Mouse (Mus musculus) limb, embryonic 15.5 days (tissue): ENCODE data around the gene Olfr1262. TPM values are rescaled to one million over a fixed set of nuclear protein-coding genes. Genes with fewer than 3 reads are reported as not detected.

Experiments used
- ATAC-seq: fragments of 200-750 bp; cut with Nextera tagmentation; 2 replicates; pipeline ENCODE4 v1.8.0; 2017; ENCODE audit warnings: low read depth, moderate TSS enrichment; ENCODE audit not compliant: insufficient number of reproducible peaks, low FRiP score, low TSS enrichment
- H3K27ac ChIP-seq: fragments of 300-500 bp; sonication (generic); 2 replicates; pipeline ENCODE4 v1.5.1; 2015; ENCODE audit warnings: moderate library complexity, mild to moderate bottlenecking, inconsistent platforms
- H3K27me3 ChIP-seq: fragments of 300-500 bp; sonication (generic); 2 replicates; pipeline ENCODE4 v1.6.1; 2015; ENCODE audit warnings: inconsistent platforms
- H3K36me3 ChIP-seq: fragments of 300-500 bp; sonication (generic); 2 replicates; pipeline ENCODE4 v1.6.1; 2015; ENCODE audit warnings: inconsistent platforms
- H3K4me1 ChIP-seq: fragments of 300-500 bp; sonication (generic); 2 replicates; pipeline ENCODE4 v1.6.1; 2015; ENCODE audit warnings: inconsistent platforms
- H3K4me2 ChIP-seq: fragments of 300-500 bp; sonication (generic); 2 replicates; pipeline ENCODE4 v1.6.1; 2015; ENCODE audit warnings: mild to moderate bottlenecking, inconsistent platforms
- H3K4me3 ChIP-seq: fragments of 300-500 bp; sonication (generic); 2 replicates; pipeline ENCODE4 v1.5.1; 2015; ENCODE audit warnings: mild to moderate bottlenecking, inconsistent platforms
- H3K9ac ChIP-seq: fragments of 300-500 bp; sonication (generic); 2 replicates; pipeline ENCODE4 v1.6.1; 2015; ENCODE audit warnings: inconsistent platforms
- H3K9me3 ChIP-seq: fragments of 300-500 bp; sonication (generic); 2 replicates; pipeline ENCODE4 v1.6.1; 2016; ENCODE audit warnings: inconsistent platforms
- WGBS: fragments of 180-500 bp; shearing (Covaris S2); methylation state at CpG from one replicate; pipeline ENCODE4 v1.1.7; 2015; 5-methylcytosine and 5-hydroxymethylcytosine counted together
- polyA plus RNA-seq: library from polyadenylated mRNA; unstranded; fragments of >200 nt; fragmentation: Nextera tagmentation; extraction: Ambion mirVana; gene quantifications from 2 replicates; pipeline ENCODE4 v1.2.1, GENCODE M21; 2015

Gene Olfr1262
- polyA plus RNA-seq = not detected in 2 replicates

- no peaks in the 10 kb centered on the region for H3K4me1 ChIP-seq
These were observed at the start of gene Olfr1262 for GRCm38 (mm10) chr2:89999845-90000244. TSS of gene Olfr1262 (plus strand) at chr2:90000145.

GRCm38 (mm10) chr2:89974184-89974583, 25.8 kb upstream of the Olfr1262 start, which contains the start of gene Olfr1260:
TSS of gene Olfr1260 (plus strand) at chr2:89974340.
- Histone ChIP-seq H3K4me2 (no peak within 1 kb of the TSS), H3K36me3 (no peaks in the 10 kb centered on the region), H3K27me3 (no peaks in the 10 kb centered on the region), H3K9ac (no peak within 1 kb of the TSS), H3K4me3 (no peak within 1 kb of the TSS), H3K4me1 (no peaks in the 10 kb centered on the region), H3K9me3 (no peaks in the 10 kb centered on the region), H3K27ac (no peak within 1 kb of the TSS)
- no peak for ATAC-seq
- 31% methylated on average over 2 of the region's 2 CpGs for WGBS

More at GRCm38 (mm10) chr2:89999845-90000244, at the start of gene Olfr1262:
- no peak within 1 kb of the TSS for H3K27ac ChIP-seq
- no peaks in the 10 kb centered on the region for H3K36me3 ChIP-seq
- no peak for ATAC-seq
- no peak within 1 kb of the TSS for H3K4me2 ChIP-seq
- H3K9me3 ChIP-seq = no peaks in the 10 kb centered on the region
- no peak within 1 kb of the TSS for H3K9ac ChIP-seq
- no peaks in the 10 kb centered on the region for H3K27me3 ChIP-seq
- no peak within 1 kb of the TSS for H3K4me3 ChIP-seq

GRCm38 (mm10) chr2:89977709-89978108, 22.2 kb upstream of the Olfr1262 start:
- WGBS = 83% methylated on average over 2 of the region's 2 CpGs
- H3K36me3 ChIP-seq = no peaks in the 10 kb centered on the region
- H3K4me3 ChIP-seq = no peak overlapping the region
- no peak for ATAC-seq
- H3K9me3 ChIP-seq = no peaks in the 10 kb centered on the region
- H3K4me1 ChIP-seq = no peaks in the 10 kb centered on the region
- no peak overlapping the region for H3K9ac ChIP-seq
- H3K4me2 ChIP-seq = no peak overlapping the region
- H3K27ac ChIP-seq = no peak overlapping the region
- no peaks in the 10 kb centered on the region for H3K27me3 ChIP-seq

- no peaks in the 10 kb centered on the region for H3K36me3 ChIP-seq
- ATAC-seq = no peak
- H3K4me2 ChIP-seq = no peak within 1 kb of the TSS
- no peaks in the 10 kb centered on the region for H3K27me3 ChIP-seq
- H3K9me3 ChIP-seq = no peaks in the 10 kb centered on the region
- H3K9ac ChIP-seq = no peak within 1 kb of the TSS
- no peaks in the 10 kb centered on the region for H3K4me1 ChIP-seq
- no peak within 1 kb of the TSS for H3K4me3 ChIP-seq
- H3K27ac ChIP-seq = no peak within 1 kb of the TSS
These were observed 9.0 kb upstream of the Olfr1262 start, which contains the start of gene Olfr1261 for GRCm38 (mm10) chr2:89990921-89991320. TSS of gene Olfr1261 (plus strand) at chr2:89991221.

- WGBS = 76% methylated on average over 2 of the region's 2 CpGs
- Histone ChIP-seq H3K9me3 (no peaks in the 10 kb centered on the region), H3K4me1 (no peaks in the 10 kb centered on the region), H3K9ac (no peak within 1 kb of the TSS), H3K4me2 (no peak within 1 kb of the TSS), H3K27me3 (no peaks in the 10 kb centered on the region), H3K27ac (no peak within 1 kb of the TSS), H3K4me3 (no peak within 1 kb of the TSS), H3K36me3 (no peaks in the 10 kb centered on the region)
- ATAC-seq = no peak
These were observed 11.9 kb downstream of the Olfr1262 start, which contains the start of gene Olfr1263 for GRCm38 (mm10) chr2:90011831-90012230. TSS of gene Olfr1263 (plus strand) at chr2:90012131.

GRCm38 (mm10) chr2:90025477-90025876, 25.5 kb downstream of the Olfr1262 start, which contains the start of gene Olfr1264:
TSS of gene Olfr1264 (minus strand) at chr2:90025577.
- no peak for ATAC-seq

DNA sequence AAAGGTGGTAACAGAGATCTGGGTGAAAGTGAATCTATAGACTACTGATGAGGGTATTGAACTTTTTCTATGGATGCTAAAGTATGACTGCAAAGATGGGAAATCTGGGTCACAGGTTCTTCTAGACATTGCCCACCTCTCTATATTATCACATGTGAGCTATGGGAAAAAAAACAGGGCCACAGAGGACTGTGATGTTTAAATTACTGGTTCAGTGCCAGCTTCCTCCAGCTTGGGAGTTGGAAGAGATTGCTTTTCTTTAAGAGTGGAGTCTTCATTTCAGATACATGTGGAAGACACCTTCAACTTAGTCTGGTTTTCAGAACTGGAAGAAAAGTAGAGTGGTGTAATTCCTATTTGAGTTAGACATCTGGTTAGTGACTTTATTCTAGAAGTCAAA, 35.1 kb downstream of the Olfr1262 start, which contains the start of gene Olfr1265:
Gene Olfr1265, plus strand, starts transcription at position 301 of the 400 bp plus-strand sequence.
- no peak within 1 kb of the TSS for H3K4me3 ChIP-seq
- no peak within 1 kb of the TSS for H3K27ac ChIP-seq
- no peaks in the 10 kb centered on the region for H3K27me3 ChIP-seq
- ATAC-seq = no peak
- no peak within 1 kb of the TSS for H3K4me2 ChIP-seq
- H3K9me3 ChIP-seq = no peaks in the 10 kb centered on the region
- no peak within 1 kb of the TSS for H3K9ac ChIP-seq
- H3K36me3 ChIP-seq = no peaks in the 10 kb centered on the region
- no peaks in the 10 kb centered on the region for H3K4me1 ChIP-seq

More at GRCm38 (mm10) chr2:90025477-90025876, 25.5 kb downstream of the Olfr1262 start, which contains the start of gene Olfr1264:
- no peaks in the 10 kb centered on the region for H3K27me3 ChIP-seq
- H3K9me3 ChIP-seq = no peaks in the 10 kb centered on the region
- no peak within 1 kb of the TSS for H3K9ac ChIP-seq
- 17% methylated on average over 2 of the region's 2 CpGs for WGBS
- H3K4me3 ChIP-seq = no peak within 1 kb of the TSS
- H3K4me2 ChIP-seq = no peak within 1 kb of the TSS
- H3K27ac ChIP-seq = no peak within 1 kb of the TSS
- H3K4me1 ChIP-seq = no peaks in the 10 kb centered on the region
- no peaks in the 10 kb centered on the region for H3K36me3 ChIP-seq

Other genes with a start within 250 kb of the Olfr1262 start
- not detected in 2 replicates for gene Olfr1253, start 243.1 kb upstream of the Olfr1262 start, polyA plus RNA-seq
- gene Olfr1254, start 206.5 kb upstream of the Olfr1262 start, polyA plus RNA-seq = not detected in 2 replicates
- not detected in 2 replicates for gene Olfr1255, start 188.1 kb upstream of the Olfr1262 start, polyA plus RNA-seq
- gene Olfr1256, start 158.6 kb upstream of the Olfr1262 start, polyA plus RNA-seq = not detected in 2 replicates
- not detected in 2 replicates for gene Olfr48, start 151.9 kb upstream of the Olfr1262 start, polyA plus RNA-seq
- gene Olfr1257, start 121.7 kb upstream of the Olfr1262 start, polyA plus RNA-seq = not detected in 2 replicates
- not detected in 2 replicates for gene Olfr1258, start 72.8 kb upstream of the Olfr1262 start, polyA plus RNA-seq
- gene Olfr1259, start 51.5 kb upstream of the Olfr1262 start, polyA plus RNA-seq = not detected in 2 replicates
- gene Olfr1260, start 25.8 kb upstream of the Olfr1262 start, polyA plus RNA-seq = not detected in 2 replicates
- gene Olfr1261, start 8.9 kb upstream of the Olfr1262 start, polyA plus RNA-seq = not detected in 2 replicates
- gene Olfr1263, start 12.0 kb downstream of the Olfr1262 start, polyA plus RNA-seq = not detected in 2 replicates
- not detected in 2 replicates for gene Olfr1264, start 25.4 kb downstream of the Olfr1262 start, polyA plus RNA-seq
- not detected in 2 replicates for gene Olfr1265, start 35.2 kb downstream of the Olfr1262 start, polyA plus RNA-seq
- gene Olfr140, start 63.4 kb downstream of the Olfr1262 start, polyA plus RNA-seq = not detected in 2 replicates
- not detected in 2 replicates for gene Olfr1269, start 121.3 kb downstream of the Olfr1262 start, polyA plus RNA-seq
- gene Olfr32, start 142.2 kb downstream of the Olfr1262 start, polyA plus RNA-seq = not detected in 2 replicates
- gene Olfr1270, start 152.9 kb downstream of the Olfr1262 start, polyA plus RNA-seq = not detected in 2 replicates
- not detected in 2 replicates for gene Olfr1506, start 224.3 kb downstream of the Olfr1262 start, polyA plus RNA-seq